Mouse (Mus musculus): ENCODE measurements around the gene Olfr1318. TPM values are rescaled to one million over a fixed set of nuclear protein-coding genes. Genes with fewer than 3 reads are reported as not detected.

Olfr1318 gene
- polyA plus RNA-seq (2015; fragmentation: Nextera tagmentation; extraction: Ambion mirVana) = 0.04 and 0.10 TPM in 2 replicates

DNA sequence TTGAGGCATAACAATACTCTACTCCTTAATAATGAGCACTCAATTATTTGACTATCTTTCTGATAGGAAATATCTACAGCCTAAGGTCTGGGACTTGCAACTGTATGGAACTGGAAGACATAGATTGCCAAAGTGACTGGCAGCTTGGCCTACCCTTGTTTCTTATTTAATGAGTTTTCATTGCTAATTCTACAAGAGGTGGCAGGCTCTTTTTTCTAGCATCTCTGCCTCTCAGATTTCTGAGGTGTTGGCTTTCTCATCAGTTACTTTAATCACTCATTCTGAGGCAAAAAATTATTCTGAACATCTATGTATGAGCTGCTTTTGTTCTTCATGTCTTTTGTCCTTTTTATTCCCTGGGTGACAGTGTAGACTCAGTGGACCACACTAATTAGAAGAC, at the start of gene Olfr1318:
Olfr1318 (plus strand) TSS at position 301 of the 400 bp plus-strand sequence.
- H3K36me3 ChIP-seq (ENCODE audit: control insufficient read depth, insufficient read depth, low read length) = no peaks in the 10 kb centered on the region
- H3K9me3 ChIP-seq (ENCODE audit: control insufficient read depth, low read length) = no peaks in the 10 kb centered on the region
- no peak within 1 kb of the TSS for H3K4me2 ChIP-seq (ENCODE audit: low read length)
- H3K27ac ChIP-seq (ENCODE audit: low read depth, low read length) = no peak within 1 kb of the TSS
- H3K27me3 ChIP-seq (replicated peaks; ENCODE audit: control insufficient read depth, insufficient read depth, low read length) = no peaks in the 10 kb centered on the region
- H3K4me3 ChIP-seq (ENCODE audit: low read length) = no peak within 1 kb of the TSS
- H3K9ac ChIP-seq (ENCODE audit: low read depth, low read length) = no peak within 1 kb of the TSS
- no peak for ATAC-seq
- H3K4me1 ChIP-seq (ENCODE audit: control insufficient read depth, insufficient read depth, low read depth, low read length) = no peaks in the 10 kb centered on the region

DNA sequence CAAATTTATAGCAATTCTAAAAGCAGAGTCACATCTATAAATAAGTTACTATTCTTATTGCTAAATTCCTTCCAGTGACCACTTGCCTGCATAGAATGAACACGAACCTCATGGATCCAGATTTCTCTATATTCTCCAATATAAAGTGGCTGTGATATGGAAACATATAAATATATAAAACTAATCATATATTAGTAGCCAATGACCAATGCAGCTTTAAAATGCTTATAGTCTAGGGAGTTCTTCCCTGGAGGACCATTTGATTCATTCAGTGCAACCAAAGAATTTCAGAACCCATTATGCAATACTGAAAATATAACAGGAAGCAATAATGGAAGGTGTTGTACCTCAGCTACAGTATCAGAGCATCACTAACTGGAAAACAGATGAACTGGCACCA, 38.7 kb upstream of the Olfr1318 start, which contains the start of gene Olfr1315-ps1:
Olfr1315-ps1 (minus strand) TSS at position 101 of the 400 bp plus-strand sequence.
- no peaks in the 10 kb centered on the region for H3K36me3 ChIP-seq (ENCODE audit: control insufficient read depth, insufficient read depth, low read length)
- H3K4me3 ChIP-seq (ENCODE audit: low read length) = no peak within 1 kb of the TSS
- H3K9ac ChIP-seq (ENCODE audit: low read depth, low read length) = no peak within 1 kb of the TSS
- no peaks in the 10 kb centered on the region for H3K9me3 ChIP-seq (ENCODE audit: control insufficient read depth, low read length)
- no peaks in the 10 kb centered on the region for H3K4me1 ChIP-seq (ENCODE audit: control insufficient read depth, insufficient read depth, low read depth, low read length)
- H3K27me3 ChIP-seq (replicated peaks; ENCODE audit: control insufficient read depth, insufficient read depth, low read length) = no peaks in the 10 kb centered on the region
- WGBS = 77% methylated on average over 1 of the region's 1 CpGs
- H3K4me2 ChIP-seq (ENCODE audit: low read length) = no peak within 1 kb of the TSS
- no peak for ATAC-seq
- H3K27ac ChIP-seq (ENCODE audit: low read depth, low read length) = no peak within 1 kb of the TSS

DNA sequence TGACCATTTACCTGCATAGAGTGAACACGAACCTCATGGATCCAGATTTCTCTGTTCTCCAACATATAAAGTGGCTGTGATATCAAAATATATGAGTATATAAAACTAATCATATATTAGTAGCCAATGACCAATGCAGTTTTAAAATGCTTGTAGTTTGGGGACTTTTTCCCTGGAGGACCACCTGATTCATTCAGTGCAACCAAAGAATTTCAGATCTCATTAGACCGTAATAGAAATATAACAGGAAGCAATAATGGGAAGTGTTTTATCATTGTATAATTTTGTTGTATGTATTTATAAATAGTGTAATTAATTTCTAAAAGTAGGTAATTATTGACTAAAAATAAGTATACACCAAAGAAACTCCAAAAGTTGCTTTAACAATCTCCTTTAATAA, 19.1 kb upstream of the Olfr1318 start, which contains the start of gene Olfr1316:
Olfr1316 (minus strand) TSS at position 101 of the 400 bp plus-strand sequence.
- WGBS = 86% methylated on average over 2 of the region's 2 CpGs
- Histone ChIP-seq H3K9ac (ENCODE audit: low read depth, low read length) (no peak within 1 kb of the TSS), H3K36me3 (ENCODE audit: control insufficient read depth, insufficient read depth, low read length) (no peaks in the 10 kb centered on the region), H3K27me3 (replicated peaks; ENCODE audit: control insufficient read depth, insufficient read depth, low read length) (no peaks in the 10 kb centered on the region), H3K9me3 (ENCODE audit: control insufficient read depth, low read length) (no peaks in the 10 kb centered on the region), H3K4me3 (ENCODE audit: low read length) (no peak within 1 kb of the TSS), H3K27ac (ENCODE audit: low read depth, low read length) (no peak within 1 kb of the TSS), H3K4me2 (ENCODE audit: low read length) (no peak within 1 kb of the TSS), H3K4me1 (ENCODE audit: control insufficient read depth, insufficient read depth, low read depth, low read length) (no peaks in the 10 kb centered on the region)
- no peak for ATAC-seq

DNA sequence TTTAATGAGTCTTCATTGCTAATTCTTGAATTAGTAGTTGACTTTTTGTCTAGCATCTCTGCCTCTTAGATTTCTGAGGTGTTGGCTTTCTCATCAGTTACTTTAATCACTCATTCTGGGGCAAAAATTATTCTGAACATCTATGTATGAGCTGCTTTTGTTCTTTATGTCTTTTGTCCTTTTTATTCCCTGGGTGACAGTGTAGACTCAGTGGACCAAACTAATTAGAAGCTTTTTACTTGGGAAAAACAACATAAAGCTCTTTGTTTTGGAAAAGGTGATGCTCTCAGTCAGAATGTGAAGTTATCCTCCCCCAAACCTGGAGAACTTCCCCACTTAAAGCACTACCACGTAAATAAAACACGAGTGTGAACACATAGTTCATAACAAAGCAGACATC, 14.0 kb upstream of the Olfr1318 start, which contains the start of gene Olfr1317:
Olfr1317 (plus strand) TSS at position 301 of the 400 bp plus-strand sequence.
- Histone ChIP-seq H3K27ac (ENCODE audit: low read depth, low read length) (no peak within 1 kb of the TSS), H3K4me1 (ENCODE audit: control insufficient read depth, insufficient read depth, low read depth, low read length) (no peaks in the 10 kb centered on the region), H3K4me3 (ENCODE audit: low read length) (no peak within 1 kb of the TSS), H3K9me3 (ENCODE audit: control insufficient read depth, low read length) (no peaks in the 10 kb centered on the region), H3K9ac (ENCODE audit: low read depth, low read length) (no peak within 1 kb of the TSS), H3K36me3 (ENCODE audit: control insufficient read depth, insufficient read depth, low read length) (no peaks in the 10 kb centered on the region), H3K4me2 (ENCODE audit: low read length) (no peak within 1 kb of the TSS), H3K27me3 (replicated peaks; ENCODE audit: control insufficient read depth, insufficient read depth, low read length) (no peaks in the 10 kb centered on the region)
- no peak for ATAC-seq
- 66% methylated on average over 2 of the region's 2 CpGs for WGBS

DNA sequence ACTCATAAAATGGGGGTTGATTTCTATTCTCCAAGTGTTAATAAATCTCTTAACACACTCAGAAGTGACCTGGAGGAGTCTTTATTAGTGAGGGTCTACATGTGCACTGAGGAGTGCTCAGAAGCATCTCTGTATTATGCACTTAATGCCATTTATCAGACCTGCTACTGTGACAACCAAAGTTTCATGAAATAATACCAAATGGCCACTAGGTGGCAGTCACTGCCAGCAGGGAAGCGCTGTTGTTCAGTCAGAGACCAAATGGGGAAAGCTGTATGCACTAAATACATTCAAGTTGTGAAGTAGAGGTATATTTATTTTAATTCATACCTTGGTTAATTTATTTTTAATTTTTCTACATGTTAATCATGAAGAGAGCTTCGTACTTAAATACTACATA, 42.9 kb downstream of the Olfr1318 start:
- Histone ChIP-seq H3K9me3 (ENCODE audit: control insufficient read depth, low read length) (no peaks in the 10 kb centered on the region), H3K4me3 (ENCODE audit: low read length) (no peak overlapping the region), H3K27ac (ENCODE audit: low read depth, low read length) (no peak overlapping the region), H3K4me1 (ENCODE audit: control insufficient read depth, insufficient read depth, low read depth, low read length) (no peaks in the 10 kb centered on the region), H3K9ac (ENCODE audit: low read depth, low read length) (no peak overlapping the region), H3K4me2 (ENCODE audit: low read length) (no peak overlapping the region), H3K36me3 (ENCODE audit: control insufficient read depth, insufficient read depth, low read length) (no peaks in the 10 kb centered on the region), H3K27me3 (replicated peaks; ENCODE audit: control insufficient read depth, insufficient read depth, low read length) (no peaks in the 10 kb centered on the region)
- peak; percentile 82 for ATAC-seq
- WGBS = 2% methylated on average over 2 of the region's 2 CpGs

DNA sequence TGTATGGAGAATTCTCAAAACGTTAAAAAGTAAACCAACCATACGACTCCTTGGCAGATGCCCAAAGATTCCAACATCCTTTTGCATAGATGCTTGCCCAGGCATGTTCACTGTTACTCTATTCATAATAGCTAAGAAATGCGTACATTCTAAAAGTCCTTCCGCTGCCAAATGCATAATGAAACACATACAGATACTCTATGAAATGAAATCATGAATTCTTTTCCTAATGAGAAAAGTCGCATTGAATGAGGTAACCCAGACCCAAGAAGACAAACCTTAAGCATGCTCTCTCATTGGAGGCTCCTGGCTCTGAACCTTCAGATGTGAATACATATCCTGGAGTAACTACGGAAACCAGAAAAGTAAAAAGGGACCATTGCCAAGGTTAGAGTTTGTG, 49.1 kb downstream of the Olfr1318 start:
- no peaks in the 10 kb centered on the region for H3K4me1 ChIP-seq (ENCODE audit: control insufficient read depth, insufficient read depth, low read depth, low read length)

More for the DNA sequence above, 49.1 kb downstream of the Olfr1318 start:
- H3K36me3 ChIP-seq (ENCODE audit: control insufficient read depth, insufficient read depth, low read length) = no peaks in the 10 kb centered on the region
- H3K9ac ChIP-seq (ENCODE audit: low read depth, low read length) = no peak overlapping the region
- H3K4me2 ChIP-seq (ENCODE audit: low read length) = no peak overlapping the region
- no peaks in the 10 kb centered on the region for H3K27me3 ChIP-seq (replicated peaks; ENCODE audit: control insufficient read depth, insufficient read depth, low read length)
- ATAC-seq = 0 out of 2 replicates have a peak, but pooled peaks have one; percentile 24
- H3K27ac ChIP-seq (ENCODE audit: low read depth, low read length) = no peak overlapping the region
- WGBS = 60% methylated on average over 6 of the region's 6 CpGs
- H3K4me3 ChIP-seq (ENCODE audit: low read length) = no peak overlapping the region
- H3K9me3 ChIP-seq (ENCODE audit: control insufficient read depth, low read length) = no peaks in the 10 kb centered on the region

Other genes with a start within 250 kb of the Olfr1318 start
- not detected in 2 replicates for gene Olfr1306, start 237.9 kb upstream of the Olfr1318 start, polyA plus RNA-seq (2015; fragmentation: Nextera tagmentation; extraction: Ambion mirVana)
- 0.01 TPM in 1 of 2 replicates, not detected in the other for gene Olfr1307, start 204.8 kb upstream of the Olfr1318 start, polyA plus RNA-seq (2015; fragmentation: Nextera tagmentation; extraction: Ambion mirVana)
- not detected in 2 replicates for gene Olfr1308, start 189.3 kb upstream of the Olfr1318 start, polyA plus RNA-seq (2015; fragmentation: Nextera tagmentation; extraction: Ambion mirVana)
- not detected in 2 replicates for gene Olfr1309, start 163.9 kb upstream of the Olfr1318 start, polyA plus RNA-seq (2015; fragmentation: Nextera tagmentation; extraction: Ambion mirVana)
- not detected in 2 replicates for gene Olfr1310, start 141.5 kb upstream of the Olfr1318 start, polyA plus RNA-seq (2015; fragmentation: Nextera tagmentation; extraction: Ambion mirVana)
- gene Olfr1311, start 129.8 kb upstream of the Olfr1318 start, polyA plus RNA-seq (2015; fragmentation: Nextera tagmentation; extraction: Ambion mirVana) = not detected in 2 replicates
- gene Olfr1312, start 104.0 kb upstream of the Olfr1318 start, polyA plus RNA-seq (2015; fragmentation: Nextera tagmentation; extraction: Ambion mirVana) = not detected in 2 replicates
- not detected in 2 replicates for gene Olfr1313, start 76.4 kb upstream of the Olfr1318 start, polyA plus RNA-seq (2015; fragmentation: Nextera tagmentation; extraction: Ambion mirVana)
- not detected in 2 replicates for gene Olfr1314, start 57.4 kb upstream of the Olfr1318 start, polyA plus RNA-seq (2015; fragmentation: Nextera tagmentation; extraction: Ambion mirVana)
- not detected in 2 replicates for gene Olfr1315-ps1, start 38.8 kb upstream of the Olfr1318 start, polyA plus RNA-seq (2015; fragmentation: Nextera tagmentation; extraction: Ambion mirVana)
- not detected in 2 replicates for gene Olfr1316, start 19.2 kb upstream of the Olfr1318 start, polyA plus RNA-seq (2015; fragmentation: Nextera tagmentation; extraction: Ambion mirVana)
- gene Olfr1317, start 13.9 kb upstream of the Olfr1318 start, polyA plus RNA-seq (2015; fragmentation: Nextera tagmentation; extraction: Ambion mirVana) = not detected in 2 replicates
- 28.5 and 32.4 TPM in 2 replicates for gene Lpcat4, start 85.3 kb downstream of the Olfr1318 start, polyA plus RNA-seq (2015; fragmentation: Nextera tagmentation; extraction: Ambion mirVana)
- 0.04 TPM in 1 of 2 replicates, not detected in the other for gene Nutm1, start 105.1 kb downstream of the Olfr1318 start, polyA plus RNA-seq (2015; fragmentation: Nextera tagmentation; extraction: Ambion mirVana)
- 165 and 189 TPM in 2 replicates for gene Nop10, start 107.7 kb downstream of the Olfr1318 start, polyA plus RNA-seq (2015; fragmentation: Nextera tagmentation; extraction: Ambion mirVana)
- 14.7 and 17.5 TPM in 2 replicates for gene Slc12a6, start 111.6 kb downstream of the Olfr1318 start, polyA plus RNA-seq (2015; fragmentation: Nextera tagmentation; extraction: Ambion mirVana)
- not detected in 2 replicates for gene Gm21985, start 112.1 kb downstream of the Olfr1318 start, polyA plus RNA-seq (2015; fragmentation: Nextera tagmentation; extraction: Ambion mirVana)
- gene Emc4, start 213.8 kb downstream of the Olfr1318 start, polyA plus RNA-seq (2015; fragmentation: Nextera tagmentation; extraction: Ambion mirVana) = 210 and 240 TPM in 2 replicates
- gene Katnbl1, start 225.0 kb downstream of the Olfr1318 start, polyA plus RNA-seq (2015; fragmentation: Nextera tagmentation; extraction: Ambion mirVana) = 29.7 and 31.1 TPM in 2 replicates